Mouse (Mus musculus) right cerebral cortex, adult 18-20 months (tissue): ENCODE results near the gene Stau1.

Experiments used
- DNase-seq: peaks from one replicate; pipeline ENCODE4 v3.0.0; 2022; ENCODE audit warnings: mixed read lengths

The Stau1 gene

GRCm38 (mm10) chr2:166983351-166983894 is 12.7 kb downstream of the Stau1 start:
- no peak for DNase-seq

DNA sequence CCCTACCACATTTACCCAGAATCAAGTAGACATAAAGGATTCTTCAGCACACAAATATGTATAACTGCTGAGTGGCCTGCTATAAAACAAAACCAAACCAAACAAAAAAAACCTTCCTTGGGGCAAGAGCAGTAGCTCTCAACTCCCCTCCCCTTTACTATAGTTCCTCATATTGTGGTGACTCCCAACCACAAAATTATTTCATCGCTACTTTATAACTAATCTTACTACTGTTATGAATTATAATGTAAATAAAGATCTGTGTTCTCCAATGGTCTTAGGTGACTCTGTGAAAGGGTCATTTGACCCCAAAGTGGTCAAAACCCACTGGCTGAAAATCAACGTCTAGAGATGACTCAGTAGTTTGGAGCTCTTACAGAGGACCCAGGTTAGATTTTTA is 15.9 kb downstream of the Stau1 start:
- DNase-seq = no peak

- DNase-seq = no peak
Observed at GRCm38 (mm10) chr2:166977490-166977889, 18.6 kb downstream of the Stau1 start.

DNA sequence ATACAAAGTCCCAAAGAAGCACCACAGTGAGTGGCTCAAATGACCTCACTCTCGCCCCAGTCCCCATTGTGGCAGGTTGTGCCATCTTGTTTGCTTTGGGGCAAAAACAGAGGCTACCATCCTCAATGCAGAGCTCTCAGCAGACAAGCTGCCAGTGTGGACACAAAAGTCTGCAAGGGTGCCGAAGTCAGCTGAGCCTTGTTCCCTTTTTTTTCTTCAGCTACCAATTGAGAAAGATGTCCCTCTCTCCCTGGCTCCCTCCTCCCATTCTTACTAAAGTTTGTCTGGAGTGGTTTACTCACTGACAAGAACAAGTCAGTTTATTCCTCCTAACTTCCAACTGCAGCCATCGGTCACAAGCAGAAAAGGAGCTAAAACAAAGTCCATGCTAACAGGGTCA is 19.7 kb downstream of the Stau1 start:
- no peak for DNase-seq

DNA sequence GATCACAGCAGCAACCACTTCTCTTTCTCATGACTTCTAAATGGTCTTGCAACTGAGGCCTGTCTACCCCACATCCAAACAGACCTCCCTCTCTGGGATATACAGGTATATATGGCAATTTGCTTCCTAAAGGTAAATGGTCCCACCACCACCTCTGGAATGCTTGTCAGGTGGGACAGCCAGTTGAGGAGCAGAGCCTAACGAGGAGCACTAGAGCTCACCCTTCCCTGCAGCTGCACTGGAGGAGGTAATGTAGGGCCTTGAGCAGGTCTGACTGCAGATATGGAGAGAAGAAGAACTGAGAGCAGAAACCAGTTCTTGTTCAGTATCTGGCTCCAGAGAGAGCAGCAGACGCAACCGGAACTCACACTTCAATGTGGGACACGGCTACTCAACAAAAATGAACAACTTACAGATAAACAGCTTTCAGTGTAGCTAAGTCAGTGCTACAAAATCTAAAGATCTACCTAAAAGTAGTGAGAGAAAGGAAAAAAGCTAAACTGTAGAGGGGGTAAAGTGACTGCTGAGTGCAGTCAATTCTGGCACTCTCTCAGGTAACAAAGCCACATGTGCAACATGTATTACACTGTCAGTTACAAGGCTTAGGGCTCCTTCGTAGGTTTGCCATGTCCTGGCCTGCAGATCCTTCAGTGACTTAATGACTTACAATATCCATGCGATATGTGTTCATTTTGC is 21.8 kb downstream of the Stau1 start:
- no peak for DNase-seq

- DNase-seq = no peak
Observed at GRCm38 (mm10) chr2:166973153-166973552, 22.9 kb downstream of the Stau1 start.

DNA sequence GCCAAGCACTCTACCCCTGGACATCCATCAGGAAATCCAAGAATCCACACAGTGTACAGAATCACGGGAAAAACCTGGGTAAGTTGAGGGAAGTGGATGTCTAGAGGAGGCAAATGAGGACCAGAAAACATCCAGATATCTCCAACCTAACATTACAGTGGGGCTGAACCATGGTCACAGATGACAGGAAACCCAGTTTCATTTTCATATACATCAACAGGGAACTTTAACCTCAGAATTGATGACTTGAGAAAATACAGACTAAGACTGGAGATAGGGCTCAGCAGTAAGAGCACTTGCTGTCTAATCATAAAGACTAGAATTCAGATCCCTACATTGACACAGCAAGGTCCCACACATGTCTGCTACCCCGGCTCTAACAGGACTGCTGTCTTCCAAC is 31.3 kb downstream of the Stau1 start:
- no peak for DNase-seq

DNA sequence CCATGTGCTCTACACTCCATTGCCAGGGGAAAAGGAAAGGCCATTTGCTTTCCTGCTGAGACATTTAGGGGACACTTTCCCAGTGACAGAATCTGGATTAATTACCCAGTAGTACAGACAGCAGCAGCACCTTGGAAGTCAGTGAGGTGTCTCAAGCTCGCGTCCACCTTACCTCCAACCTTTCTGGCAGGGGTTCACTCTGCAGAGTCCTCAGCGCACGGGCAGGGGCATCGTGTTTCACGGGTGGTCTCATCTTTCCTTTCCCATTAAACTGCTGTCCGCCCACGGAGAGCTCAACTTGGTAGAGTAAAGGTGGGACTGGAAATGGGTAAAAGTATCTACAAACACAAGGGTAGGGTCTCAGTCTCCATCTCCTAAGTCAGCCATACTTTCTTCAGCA is 32.8 kb downstream of the Stau1 start:
- no peak for DNase-seq

DNA sequence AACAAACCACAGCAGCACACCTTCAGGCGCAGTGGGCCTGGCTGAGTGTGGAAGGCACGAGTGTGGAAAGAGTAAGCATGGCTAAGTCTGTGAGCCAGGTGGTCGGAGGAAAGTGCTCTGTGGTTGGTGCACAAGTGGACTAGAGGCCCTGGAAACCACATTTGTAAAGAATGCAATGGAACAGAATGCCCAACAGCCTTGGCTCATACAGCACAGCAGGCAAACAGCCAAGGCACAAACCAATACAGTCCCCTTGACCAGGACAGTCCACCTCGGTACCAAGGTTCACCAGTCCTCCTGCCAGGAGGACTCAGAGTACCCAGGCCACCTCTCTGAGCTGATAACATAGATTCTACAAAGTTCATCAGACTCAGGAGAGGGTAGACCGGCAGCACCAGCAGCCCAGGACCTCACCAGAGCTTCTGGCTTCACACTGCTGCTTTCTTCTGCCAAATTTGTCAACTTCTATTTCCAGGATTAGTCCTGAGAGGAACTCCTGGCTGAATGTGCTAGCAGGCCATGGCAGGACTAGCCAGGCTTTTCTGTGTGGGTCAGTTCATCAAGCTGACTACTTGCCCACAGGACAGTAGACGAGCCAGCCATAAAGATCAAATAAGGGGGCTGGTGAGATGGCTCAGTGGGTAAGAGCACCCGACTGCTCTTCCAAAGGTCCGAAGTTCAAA is 35.3 kb downstream of the Stau1 start:
- no peak for DNase-seq

- peak; percentile 79 for DNase-seq
Observed at GRCm38 (mm10) chr2:166956805-166957204, 39.3 kb downstream of the Stau1 start.

- no peak for DNase-seq
Observed at GRCm38 (mm10) chr2:166952151-166952550, 43.9 kb downstream of the Stau1 start.

DNA sequence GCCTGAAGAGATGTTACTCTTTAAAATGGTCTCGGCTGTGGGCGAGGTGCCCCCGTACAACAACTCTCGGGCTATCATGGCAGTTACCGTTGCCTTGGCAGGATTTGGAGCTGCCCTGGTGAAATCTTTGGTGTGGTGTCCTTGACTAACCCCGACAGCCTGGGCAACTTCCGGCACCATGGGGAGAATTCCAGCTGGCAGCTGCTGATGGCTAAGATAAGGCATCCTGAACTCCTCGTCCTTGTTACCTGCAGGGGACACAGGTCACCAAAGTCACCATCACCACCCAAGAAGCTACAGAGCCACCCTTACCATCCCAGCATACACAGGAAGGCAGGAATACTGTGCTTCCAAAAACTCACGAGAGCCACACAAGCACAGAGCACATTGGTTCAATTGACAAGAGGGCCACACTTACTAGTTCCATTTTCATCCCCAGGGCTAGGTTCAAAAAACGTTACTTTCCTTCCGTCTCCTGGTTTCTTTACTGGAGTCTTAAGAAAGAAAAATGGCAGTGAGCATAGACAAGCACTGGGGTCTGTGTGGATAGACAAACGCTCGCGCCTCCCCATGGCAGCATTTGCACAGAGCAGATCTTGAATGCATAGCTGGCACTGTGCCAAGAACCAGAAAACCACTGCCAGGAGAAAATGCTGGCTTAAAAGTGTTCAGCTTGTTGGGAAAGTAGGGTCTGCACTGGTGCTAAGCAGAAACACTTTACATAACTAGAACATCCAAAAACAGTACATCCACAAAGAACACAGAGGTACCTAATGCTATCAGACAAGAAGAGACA is 45.0 kb downstream of the Stau1 start:
- DNase-seq = peak; percentile 72

DNA sequence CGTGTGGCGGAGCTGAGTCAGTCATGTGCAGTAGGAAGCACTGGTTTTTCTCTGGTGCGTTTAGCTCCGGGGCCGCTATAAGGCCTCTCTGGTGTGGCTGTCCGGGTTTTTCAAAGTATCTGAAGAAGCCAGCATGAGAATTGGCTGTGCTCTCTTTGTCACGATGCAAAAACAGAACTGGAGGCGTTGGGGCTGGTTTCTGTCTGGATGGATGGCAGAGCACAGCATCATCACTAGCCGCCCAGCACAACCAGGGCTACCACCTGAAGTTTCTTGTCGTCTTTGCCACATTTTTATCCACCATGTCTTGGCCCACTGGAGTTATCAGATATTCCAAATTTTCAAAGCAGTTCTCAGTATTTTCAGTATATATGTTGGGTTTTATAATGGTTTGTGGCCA is 47.2 kb downstream of the Stau1 start:
- DNase-seq = no peak

DNA sequence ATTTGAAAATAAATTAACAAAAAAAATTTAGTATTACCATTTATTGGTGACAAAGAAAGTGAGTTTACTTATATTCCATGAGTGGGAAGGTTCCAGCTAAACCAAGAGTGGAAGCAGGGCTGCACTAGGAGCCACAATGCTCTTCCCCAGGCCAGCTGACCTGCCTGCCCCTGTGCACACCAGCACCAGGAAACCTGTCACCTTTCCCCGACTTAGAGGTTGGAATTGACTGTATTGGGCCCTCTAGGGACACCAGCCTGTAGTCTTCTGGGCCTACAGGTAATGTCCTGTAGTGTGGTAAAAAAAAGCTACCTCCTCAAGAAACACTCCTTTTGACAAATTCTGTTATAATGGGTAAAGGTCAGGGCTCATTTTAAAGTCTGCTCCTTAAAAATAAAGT is 47.9 kb downstream of the Stau1 start:
- DNase-seq = no peak

- DNase-seq = no peak
Observed at GRCm38 (mm10) chr2:166945456-166945855, 50.6 kb downstream of the Stau1 start.

GRCm38 (mm10) chr2:166944346-166944745 is 51.8 kb downstream of the Stau1 start:
- DNase-seq = no peak

DNA sequence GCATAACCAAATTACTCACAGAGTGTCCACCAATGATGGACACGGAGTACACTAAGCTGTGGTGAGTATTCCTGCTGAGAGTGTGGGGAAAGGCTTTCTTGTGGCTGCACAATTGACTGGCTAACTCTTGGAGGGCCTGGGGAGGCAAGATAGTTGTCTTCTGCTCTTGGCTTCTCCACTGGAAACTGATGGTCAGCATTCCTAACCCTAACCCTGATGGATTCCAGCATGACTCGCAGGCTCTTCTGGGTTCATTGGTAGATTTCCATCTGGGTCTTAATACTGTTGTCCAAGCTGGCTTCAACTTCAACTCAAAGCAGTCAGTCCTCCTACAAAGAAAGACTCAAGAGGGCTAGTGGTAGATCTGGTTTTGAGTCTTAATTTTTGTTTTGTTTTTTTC is 53.0 kb downstream of the Stau1 start:
- DNase-seq = no peak

- DNase-seq = no peak
Observed at GRCm38 (mm10) chr2:166936166-166936565, 59.9 kb downstream of the Stau1 start.

DNA sequence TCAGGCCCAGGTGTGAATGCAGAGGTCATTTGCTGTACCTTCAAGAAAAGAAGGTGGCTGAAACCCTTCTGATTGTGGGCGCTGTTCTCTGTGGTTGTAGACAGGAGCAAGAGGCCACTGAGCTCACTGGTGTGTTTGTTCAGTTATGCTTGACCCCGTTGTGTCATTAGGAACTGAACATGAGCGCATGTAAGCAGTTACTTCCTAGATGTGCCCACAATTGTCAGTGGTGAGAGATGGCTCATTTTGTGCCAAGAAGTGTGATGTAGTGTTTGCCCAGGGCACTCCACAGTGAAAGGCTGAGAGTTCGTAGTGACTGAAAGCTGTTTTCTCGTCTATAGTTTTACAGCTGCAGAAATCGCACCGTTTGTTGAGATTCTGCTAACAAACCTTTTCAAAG is 60.5 kb downstream of the Stau1 start:
- DNase-seq = no peak

- DNase-seq = no peak
Observed at GRCm38 (mm10) chr2:166934416-166934815, 61.7 kb downstream of the Stau1 start.

DNA sequence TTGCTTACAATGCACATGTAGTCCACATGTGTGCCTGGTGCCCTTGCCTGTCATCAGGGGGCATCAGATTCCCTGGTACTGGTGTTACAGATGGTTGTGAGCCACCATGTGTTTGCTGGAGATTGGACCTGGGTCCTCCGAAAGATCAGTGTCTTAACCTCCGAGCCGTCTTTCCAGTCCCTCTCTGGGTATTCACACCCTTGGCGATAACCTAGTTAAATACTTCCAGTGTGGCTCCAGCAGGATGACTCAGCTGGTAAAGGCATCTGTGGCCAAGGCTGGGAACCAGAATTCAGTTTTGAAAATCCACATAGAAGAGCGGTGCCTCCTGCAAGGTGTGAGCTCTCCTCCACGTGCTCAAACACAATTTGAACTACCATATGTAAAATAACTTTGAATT is 62.2 kb downstream of the Stau1 start:
- DNase-seq = no peak

DNA sequence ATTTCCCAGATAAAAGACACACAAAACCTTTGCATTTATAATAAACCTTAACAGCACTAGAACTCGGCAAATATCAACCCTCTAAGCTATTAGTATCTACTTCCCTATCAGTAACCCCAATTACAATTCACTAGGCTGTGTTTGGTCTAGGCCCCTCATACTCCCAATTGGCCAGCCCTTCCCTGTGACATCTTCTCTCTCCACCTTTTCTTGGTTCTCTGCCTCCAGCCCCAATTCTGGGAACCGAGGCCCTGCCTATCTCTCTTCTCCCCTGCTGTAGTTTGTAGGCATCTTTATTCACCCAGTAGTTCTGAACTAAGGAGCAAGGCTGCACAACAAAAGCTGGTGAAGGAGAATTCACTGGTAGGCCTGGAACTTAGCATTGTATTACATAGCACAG is 72.1 kb downstream of the Stau1 start:
- no peak for DNase-seq

GRCm38 (mm10) chr2:166910536-166910935 is 85.6 kb downstream of the Stau1 start:
- no peak for DNase-seq

DNA sequence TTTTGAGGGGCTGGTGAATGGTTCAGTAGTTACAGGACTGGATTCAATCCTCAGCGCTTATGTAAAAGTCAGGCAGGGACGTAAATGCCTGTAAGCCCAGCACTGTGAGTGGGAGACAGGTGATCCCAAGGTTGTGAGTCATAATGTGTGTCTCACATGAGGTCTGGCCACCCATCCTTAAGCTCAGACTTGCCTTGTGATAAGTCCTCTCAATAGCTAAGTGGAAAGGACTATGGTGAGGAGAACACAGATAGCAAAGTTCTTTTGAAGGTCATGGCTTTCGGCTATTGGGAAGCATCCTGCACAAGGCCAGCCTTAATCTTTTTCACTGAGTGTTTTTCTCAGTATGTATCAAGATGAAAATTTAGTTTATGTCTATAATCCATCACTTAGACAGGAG is 86.4 kb downstream of the Stau1 start:
- DNase-seq = no peak
